Mouse (Mus musculus) hindbrain, embryonic 15.5 days (tissue): Measurements from ENCODE around the gene Svep1. TPM values are rescaled to one million over a fixed set of nuclear protein-coding genes. Genes with fewer than 3 reads are reported as not detected.

Experiments used
- ATAC-seq: fragments of 200-750 bp; cut with Nextera tagmentation; 2 replicates; pipeline ENCODE4 v1.8.0; 2017; ENCODE audit warnings: low read depth, moderate number of reproducible peaks, moderate TSS enrichment; ENCODE audit not compliant: low FRiP score
- H3K27ac ChIP-seq: fragments of 300-500 bp; sonication (generic); replicated peaks from 2 replicates; pipeline ENCODE4 v1.5.1; 2015; ENCODE audit warnings: mild to moderate bottlenecking, inconsistent platforms
- H3K27me3 ChIP-seq: fragments of 300-500 bp; sonication (generic); 2 replicates; pipeline ENCODE4 v1.6.1; 2015; ENCODE audit warnings: control low read depth, inconsistent platforms
- H3K36me3 ChIP-seq: fragments of 300-500 bp; sonication (generic); 2 replicates; pipeline ENCODE4 v1.6.1; 2015; ENCODE audit warnings: control low read depth, inconsistent platforms
- H3K4me1 ChIP-seq: fragments of 300-500 bp; sonication (generic); replicated peaks from 2 replicates; pipeline ENCODE4 v1.6.1; 2015; ENCODE audit warnings: control low read depth, inconsistent platforms
- H3K4me2 ChIP-seq: fragments of 300-500 bp; sonication (generic); 2 replicates; pipeline ENCODE4 v1.6.1; 2015; ENCODE audit warnings: moderate library complexity, mild to moderate bottlenecking, inconsistent platforms
- H3K4me3 ChIP-seq: fragments of 300-500 bp; sonication (generic); 2 replicates; pipeline ENCODE4 v1.5.1; 2015; ENCODE audit warnings: mild to moderate bottlenecking, inconsistent platforms
- H3K9ac ChIP-seq: fragments of 300-500 bp; sonication (generic); 2 replicates; pipeline ENCODE4 v1.6.1; 2015; ENCODE audit warnings: inconsistent platforms
- H3K9me3 ChIP-seq: fragments of 300-500 bp; sonication (generic); 2 replicates; pipeline ENCODE4 v1.6.1; 2016; ENCODE audit warnings: control low read depth, inconsistent platforms
- WGBS: fragments of 180-500 bp; shearing (Covaris S2); methylation state at CpG from one replicate; pipeline ENCODE4 v1.1.7; 2015; 5-methylcytosine and 5-hydroxymethylcytosine counted together
- polyA plus RNA-seq: library from polyadenylated mRNA; unstranded; fragments of >200 nt; fragmentation: Nextera tagmentation; extraction: Ambion mirVana; gene quantifications from 2 replicates; pipeline ENCODE4 v1.2.1, GENCODE M21; 2015

Gene Svep1
- polyA plus RNA-seq, 1 experiment from 2014 or later = 1.2 TPM

DNA sequence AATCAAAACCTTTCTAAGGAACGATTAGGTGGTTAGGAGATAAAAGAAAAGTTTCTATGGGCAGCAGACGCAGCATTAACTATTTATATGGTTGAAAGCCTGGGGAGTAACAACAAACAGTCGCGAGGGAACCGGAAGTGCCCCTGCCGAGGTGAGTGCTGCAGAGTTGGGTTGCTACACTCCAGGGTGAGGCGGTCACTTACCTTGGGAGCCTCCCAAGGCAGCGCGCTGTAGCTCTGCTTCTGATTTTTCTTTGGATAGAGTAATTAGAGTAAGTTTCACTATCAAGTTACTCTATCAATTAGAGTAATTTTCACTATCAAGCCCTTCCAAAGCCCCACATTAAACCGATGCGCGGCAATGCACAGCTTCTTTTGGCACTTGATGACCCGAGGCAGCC lies 172.0 kb downstream of the Svep1 start:
- ATAC-seq = no peak
- H3K36me3 ChIP-seq = no peaks in the 10 kb centered on the region
- H3K27ac ChIP-seq = no peak overlapping the region
- 0 out of 2 replicates have a peak overlapping the region, but pooled peaks have one; percentile 1 for H3K4me3 ChIP-seq
- no peaks in the 10 kb centered on the region for H3K27me3 ChIP-seq
- no peaks in the 10 kb centered on the region for H3K4me1 ChIP-seq
- H3K9ac ChIP-seq = no peak overlapping the region
- no peaks in the 10 kb centered on the region for H3K9me3 ChIP-seq
- H3K4me2 ChIP-seq = peak overlapping the region; percentile 40
- 59% methylated on average over 13 of the region's 13 CpGs for WGBS

DNA sequence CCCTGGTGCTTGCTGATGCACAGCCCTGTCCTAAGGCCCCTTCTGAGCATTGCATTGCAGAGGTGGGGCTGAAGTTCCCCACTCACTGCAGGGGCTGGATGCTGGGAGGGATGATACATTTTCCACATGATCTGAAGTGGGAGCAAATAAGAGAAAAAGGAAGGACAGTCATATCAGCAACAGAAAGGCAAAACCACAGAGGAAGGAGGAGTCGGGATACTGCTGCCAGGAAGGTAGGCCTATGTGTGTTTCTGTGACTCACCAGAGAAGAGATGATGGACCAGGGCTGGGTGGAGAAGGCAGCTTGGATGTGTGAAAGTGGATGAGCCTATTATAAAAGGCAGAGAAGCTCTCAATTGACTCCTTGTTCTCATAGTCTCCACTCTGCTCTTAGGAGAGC lies 173.9 kb downstream of the Svep1 start:
- Histone ChIP-seq H3K36me3 (no peaks in the 10 kb centered on the region), H3K4me3 (no peak overlapping the region), H3K9me3 (no peaks in the 10 kb centered on the region), H3K4me2 (no peak overlapping the region), H3K4me1 (no peaks in the 10 kb centered on the region), H3K27me3 (no peaks in the 10 kb centered on the region), H3K9ac (no peak overlapping the region), H3K27ac (no peak overlapping the region)
- ATAC-seq = no peak
- WGBS = 71% methylated on average over 1 of the region's 1 CpGs

DNA sequence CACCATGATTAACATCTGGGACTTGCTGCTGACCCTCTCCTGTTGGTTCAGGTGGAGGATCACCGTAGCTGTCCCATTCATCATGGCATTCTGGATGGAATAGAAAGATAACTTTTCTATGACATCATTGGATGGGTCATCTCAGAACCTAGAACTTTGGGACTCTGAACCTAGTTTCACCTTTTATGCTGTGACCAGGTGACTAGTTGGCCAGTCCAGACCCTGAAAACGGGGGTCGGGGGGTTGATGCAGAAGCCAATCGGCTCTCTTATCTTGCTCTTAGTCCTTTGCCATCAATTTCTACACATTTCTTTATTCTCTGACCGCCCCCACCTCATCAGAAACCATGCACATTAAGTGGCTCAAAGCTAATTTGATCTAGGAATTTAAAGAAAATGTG lies 197.6 kb downstream of the Svep1 start, which contains the start of gene Txndc8:
TSS of gene Txndc8 (minus strand) at position 101 of the 400 bp plus-strand sequence.
- H3K4me2 ChIP-seq = no peak within 1 kb of the TSS
- no peak within 1 kb of the TSS for H3K4me3 ChIP-seq
- H3K9me3 ChIP-seq = no peaks in the 10 kb centered on the region
- no peak for ATAC-seq
- H3K9ac ChIP-seq = no peak within 1 kb of the TSS
- 97% methylated on average over 5 of the region's 5 CpGs for WGBS
- H3K36me3 ChIP-seq = no peaks in the 10 kb centered on the region
- H3K27me3 ChIP-seq = no peaks in the 10 kb centered on the region
- H3K4me1 ChIP-seq = no peaks in the 10 kb centered on the region
- no peak within 1 kb of the TSS for H3K27ac ChIP-seq

DNA sequence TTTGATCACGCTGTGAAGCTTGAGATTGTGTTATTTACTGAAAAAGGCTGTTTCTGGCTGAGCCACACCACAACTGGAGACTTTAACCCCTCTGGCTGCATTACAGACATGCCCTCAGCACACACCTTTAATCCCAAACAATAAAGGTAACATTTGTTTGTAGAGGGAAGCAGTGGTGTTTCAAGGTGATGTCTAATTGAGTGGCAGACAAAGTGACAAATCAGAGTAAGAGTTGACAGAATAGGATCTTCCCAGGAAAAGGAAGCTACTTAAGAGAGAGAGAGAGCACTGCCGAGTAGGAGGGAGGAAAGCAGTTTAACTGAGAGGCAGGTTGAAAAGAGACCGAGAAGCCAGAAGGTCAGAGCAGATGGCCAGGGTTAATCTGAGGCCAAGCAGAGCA lies 203.2 kb downstream of the Svep1 start:
- WGBS = 68% methylated on average over 3 of the region's 3 CpGs
- ATAC-seq = no peak
- no peak overlapping the region for H3K27ac ChIP-seq

More for the DNA sequence above, 203.2 kb downstream of the Svep1 start:
- Histone ChIP-seq H3K4me1 (no peaks in the 10 kb centered on the region), H3K4me2 (no peak overlapping the region), H3K36me3 (no peaks in the 10 kb centered on the region), H3K4me3 (no peak overlapping the region), H3K27me3 (no peaks in the 10 kb centered on the region), H3K9me3 (no peaks in the 10 kb centered on the region), H3K9ac (no peak overlapping the region)

Other genes with a start within 250 kb of the Svep1 start
- gene Txndc8, start 197.7 kb downstream of the Svep1 start, polyA plus RNA-seq = not detected in 2 replicates
- gene Musk, start 79.1 kb upstream of the Svep1 start, polyA plus RNA-seq = 0.05 and 0.12 TPM in 2 replicates